Mouse (Mus musculus) 3134 (cell line): ENCODE measurements around the gene Ptpn7.
"Not testable (repeated sequence)": the region's sequence is repeated elsewhere in the genome, so short reads cannot be mapped to it uniquely, and the experiment has no call there.

Experiments used
- DNase-seq: peaks from one replicate; pipeline ENCODE4 v3.0.0-alpha.2; 2011; ENCODE audit warnings: low spot score; ENCODE audit not compliant: insufficient read length; ENCODE audit errors: extremely low read depth

The Ptpn7 gene

GRCm38 (mm10) chr1:135183448-135183847 lies 50.9 kb downstream of the Ptpn7 start:
- no peak for DNase-seq

GRCm38 (mm10) chr1:135183941-135184570 lies 51.6 kb downstream of the Ptpn7 start:
- no peak for DNase-seq

- no peak for DNase-seq
These were observed 53.4 kb downstream of the Ptpn7 start for GRCm38 (mm10) chr1:135185936-135186335.

DNA sequence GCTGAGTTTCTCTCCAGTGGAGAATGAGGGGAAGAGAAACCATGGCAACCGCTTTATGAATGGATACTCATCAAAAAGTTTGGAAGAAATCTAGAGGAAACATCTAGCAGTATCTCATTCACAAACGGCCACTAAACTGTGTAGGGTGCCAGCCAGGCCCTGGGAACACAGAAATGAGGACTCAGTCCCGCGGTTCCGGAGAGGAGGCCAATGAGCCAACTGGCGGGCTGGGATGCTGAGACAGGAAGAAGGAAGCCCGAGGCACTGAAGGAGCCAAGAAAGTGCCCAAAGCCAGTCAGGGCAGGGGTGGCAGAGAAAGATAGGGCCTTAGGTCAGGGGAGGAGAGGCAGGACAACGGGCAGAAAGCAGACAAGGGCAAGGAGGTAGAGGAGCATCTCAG lies 53.9 kb downstream of the Ptpn7 start:
- no peak for DNase-seq

GRCm38 (mm10) chr1:135187016-135187415 lies 54.5 kb downstream of the Ptpn7 start:
- not testable (repeated sequence) for DNase-seq

DNA sequence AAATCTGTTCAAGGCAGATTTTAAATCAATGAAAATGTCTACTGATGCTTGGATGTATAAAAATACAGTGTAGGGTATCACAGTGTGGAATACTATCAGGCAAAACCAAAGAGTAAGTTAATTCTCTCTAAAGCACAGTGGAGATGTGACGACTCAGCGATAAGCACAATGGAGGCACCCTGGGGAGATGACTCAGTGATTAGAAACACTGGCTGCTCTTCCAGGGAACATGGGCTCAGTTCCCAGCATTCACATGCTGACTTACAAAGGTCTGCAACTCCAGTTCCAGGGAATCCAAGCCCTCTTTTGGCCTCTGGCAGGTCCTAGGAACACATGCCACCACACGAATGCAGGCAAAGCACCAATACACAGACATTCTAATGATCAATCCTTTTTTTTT lies 55.7 kb downstream of the Ptpn7 start:
- DNase-seq = no peak

DNA sequence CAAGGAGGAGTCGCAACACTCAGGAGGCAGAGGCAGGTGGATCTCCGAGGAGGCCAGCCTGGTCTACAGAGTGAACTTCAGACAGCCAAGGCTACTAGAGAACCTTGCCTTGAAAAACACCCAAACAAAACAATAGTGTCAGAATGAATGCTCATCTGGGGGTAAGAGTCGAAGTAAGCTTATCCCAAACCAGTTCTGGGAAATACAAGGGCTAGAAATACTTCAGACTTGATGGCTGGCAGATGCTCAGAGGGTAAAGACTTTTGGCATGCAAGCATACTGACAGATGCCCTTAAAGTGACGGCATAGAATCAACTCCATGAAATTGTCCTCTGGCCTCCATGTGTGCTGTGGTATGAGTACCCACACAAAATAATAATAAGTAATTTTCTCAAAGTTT lies 56.7 kb downstream of the Ptpn7 start:
- no peak for DNase-seq

DNA sequence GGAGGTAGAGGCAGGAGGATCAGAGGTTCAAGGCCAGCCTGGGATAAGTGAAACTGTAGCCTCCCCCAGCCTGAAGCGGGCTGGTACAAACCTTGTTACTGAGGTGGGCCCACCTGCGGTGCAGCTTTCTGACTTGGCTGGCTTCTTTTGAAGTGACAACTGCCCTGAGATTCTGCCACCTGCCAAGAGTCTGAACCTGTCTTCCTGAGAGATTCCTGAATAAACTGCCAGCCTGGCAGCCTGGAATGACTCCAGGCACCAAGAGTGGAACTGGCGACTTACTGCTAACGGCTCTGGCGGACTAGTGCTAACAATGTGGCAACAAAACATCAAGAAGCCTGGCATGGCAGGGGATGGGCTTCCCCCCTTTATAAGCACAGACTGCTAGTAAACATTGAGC lies 61.8 kb downstream of the Ptpn7 start:
- not testable (repeated sequence) for DNase-seq
